Mouse (Mus musculus) kidney, adult 2 months (tissue): ENCODE data around the gene Gpx3.

ENCODE experiments used
- CTCF ChIP-seq: fragments of 200-500 bp; conservative IDR thresholded peaks from 2 replicates; pipeline ENCODE4 v1.5.1; 2011; ENCODE audit warnings: low read depth, mild to moderate bottlenecking, control low read depth, low read length, moderate library complexity, mixed read lengths; ENCODE audit not compliant: insufficient read depth, insufficient read length
- POLR2A ChIP-seq: fragments of 200-500 bp; IDR thresholded peaks from one replicate; pipeline ENCODE4 v1.6.1; 2011; ENCODE audit warnings: low read depth, low read length, control low read depth

GRCm38 (mm10) chr11:54920973-54921580 lies 18.8 kb downstream of the Gpx3 start:
- TF ChIP-seq CTCF (no peak), POLR2A (no peak)
